Mouse (Mus musculus) forebrain, postnatal 0 days (tissue): ENCODE results near the gene Serpina3f. TPM values are rescaled to one million over a fixed set of nuclear protein-coding genes. Genes with fewer than 3 reads are reported as not detected.
A peak's percentile ranks its signal among the peaks of the same experiment; 100 is the strongest.

Experiments used
- ATAC-seq: fragments of 200-750 bp; cut with Nextera tagmentation; 2 replicates; pipeline ENCODE4 v1.8.0; 2017; ENCODE audit warnings: mild to moderate bottlenecking, moderate library complexity
- DNase-seq: peaks from one replicate; pipeline ENCODE4 v3.0.0-alpha.2; 2015
- H3K27ac ChIP-seq: fragments of 300-500 bp; sonication (generic); 2 replicates; pipeline ENCODE4 v1.5.1; 2014; ENCODE audit warnings: low read depth, mild to moderate bottlenecking, antibody characterized with exemption, low read length, moderate library complexity, mixed read lengths
- H3K27me3 ChIP-seq: fragments of 300-500 bp; sonication (generic); 2 replicates; pipeline ENCODE4 v1.6.1; 2014; ENCODE audit warnings: mild to moderate bottlenecking, low read length, mixed read lengths; ENCODE audit not compliant: insufficient read depth
- H3K36me3 ChIP-seq: fragments of 300-500 bp; sonication (generic); 2 replicates; pipeline ENCODE4 v1.6.1; 2014; ENCODE audit warnings: mild to moderate bottlenecking, moderate library complexity; ENCODE audit not compliant: insufficient read depth
- H3K4me1 ChIP-seq: fragments of 300-500 bp; sonication (generic); 2 replicates; pipeline ENCODE4 v1.6.1; 2014; ENCODE audit warnings: antibody characterized with exemption; ENCODE audit not compliant: insufficient read depth
- H3K4me2 ChIP-seq: fragments of 300-500 bp; sonication (generic); 2 replicates; pipeline ENCODE4 v1.6.1; 2014; ENCODE audit warnings: low read depth, mild to moderate bottlenecking, moderate library complexity
- H3K4me3 ChIP-seq: fragments of 300-500 bp; sonication (generic); 2 replicates; pipeline ENCODE4 v1.5.1; 2014; ENCODE audit warnings: low read depth, low read length, mixed read lengths
- H3K9ac ChIP-seq: fragments of 300-500 bp; sonication (generic); 2 replicates; pipeline ENCODE4 v1.6.1; 2014; ENCODE audit warnings: mild to moderate bottlenecking
- H3K9me3 ChIP-seq: fragments of 300-500 bp; sonication (generic); 2 replicates; pipeline ENCODE4 v1.6.1; 2016; ENCODE audit warnings: low read length
- CTCF ChIP-seq: sonication (generic); IDR thresholded peaks from 2 replicates; pipeline ENCODE4 v1.5.1; 2016; ENCODE audit warnings: antibody characterized with exemption, control low read depth, low read depth
- WGBS: fragments of 180-500 bp; shearing (Covaris S2); extraction: QIAGEN DNeasy Blood & Tissue Kit; methylation state at CpG from one replicate; pipeline ENCODE4 v1.1.7; 2014; 5-methylcytosine and 5-hydroxymethylcytosine counted together
- polyA plus RNA-seq: library from polyadenylated mRNA; unstranded; fragments of >200 nt; fragmentation: Nextera tagmentation; extraction: Ambion mirVana; gene quantifications from 2 replicates; pipeline ENCODE4 v1.2.1, GENCODE M21; 2015
- total RNA-seq: library from RNA; depleted of rRNA; stranded (reverse); fragments of >200 nt; gene quantifications from 2 replicates; pipeline ENCODE4 v1.2.3, GENCODE M21; 2014; rRNA removed

The Serpina3f gene
- total and polyA plus RNA-seq, 2 experiments from 2014 or later, result 0.12 TPM; not detected in 1

DNA sequence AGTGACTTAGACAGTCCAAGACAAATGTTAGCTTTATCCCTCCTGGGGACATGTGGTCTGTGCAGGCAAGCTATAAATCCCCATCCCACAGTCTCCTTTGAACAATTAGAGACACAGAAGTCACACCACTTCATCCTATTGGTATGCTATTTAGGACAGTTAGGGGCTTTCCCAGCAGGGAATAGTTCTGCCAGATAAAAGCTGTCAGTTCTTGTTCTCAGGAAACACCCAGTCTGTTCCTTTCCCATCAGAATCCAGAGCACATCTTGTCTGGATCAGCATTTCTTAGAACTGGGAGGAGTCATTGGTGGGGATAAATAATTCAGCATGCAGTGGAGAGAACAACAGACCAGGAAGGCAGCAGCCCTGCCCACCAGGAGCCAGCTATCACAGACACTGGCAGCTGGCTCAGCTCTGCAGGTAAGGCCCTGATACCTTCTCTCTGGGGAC is 33.2 kb downstream of the Serpina3f start:
- no peak for TF ChIP-seq CTCF
- Histone ChIP-seq H3K36me3 (no peaks in the 10 kb centered on the region), H3K27ac (no peak overlapping the region), H3K4me1 (no peaks in the 10 kb centered on the region), H3K27me3 (no peaks in the 10 kb centered on the region), H3K9ac (no peak overlapping the region), H3K9me3 (no peaks in the 10 kb centered on the region), H3K4me2 (no peak overlapping the region), H3K4me3 (no peak overlapping the region)
- peak; percentile 51; the same call in 1 of the 2 replicates for ATAC-seq
- no peak for DNase-seq

DNA sequence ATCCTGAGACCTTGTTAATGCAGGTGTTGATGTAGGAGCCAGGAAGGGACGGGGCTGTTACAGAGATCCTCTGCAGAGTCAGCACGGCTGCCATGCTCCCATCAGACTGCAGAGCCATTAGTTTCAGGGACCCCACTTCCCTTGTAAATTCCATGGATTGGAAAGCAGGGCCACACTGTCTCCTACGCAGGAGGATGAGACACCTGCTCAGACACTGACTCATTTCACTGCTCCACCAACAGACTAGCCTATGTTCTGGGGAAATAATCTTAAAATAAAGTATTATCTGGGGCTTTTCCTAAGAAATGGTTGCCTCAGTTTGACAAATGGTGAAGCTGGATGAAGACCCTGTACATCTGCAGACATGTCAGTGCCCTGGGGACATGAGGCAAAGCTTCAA is 33.9 kb downstream of the Serpina3f start:
- Histone ChIP-seq H3K27ac (no peak overlapping the region), H3K4me3 (no peak overlapping the region), H3K9ac (no peak overlapping the region), H3K4me1 (no peaks in the 10 kb centered on the region), H3K4me2 (no peak overlapping the region), H3K36me3 (no peaks in the 10 kb centered on the region), H3K9me3 (no peaks in the 10 kb centered on the region), H3K27me3 (no peaks in the 10 kb centered on the region)
- no peak for TF ChIP-seq CTCF
- 82% methylated on average over 3 of the region's 3 CpGs for WGBS
- DNase-seq, result no peak
- no peak for ATAC-seq

DNA sequence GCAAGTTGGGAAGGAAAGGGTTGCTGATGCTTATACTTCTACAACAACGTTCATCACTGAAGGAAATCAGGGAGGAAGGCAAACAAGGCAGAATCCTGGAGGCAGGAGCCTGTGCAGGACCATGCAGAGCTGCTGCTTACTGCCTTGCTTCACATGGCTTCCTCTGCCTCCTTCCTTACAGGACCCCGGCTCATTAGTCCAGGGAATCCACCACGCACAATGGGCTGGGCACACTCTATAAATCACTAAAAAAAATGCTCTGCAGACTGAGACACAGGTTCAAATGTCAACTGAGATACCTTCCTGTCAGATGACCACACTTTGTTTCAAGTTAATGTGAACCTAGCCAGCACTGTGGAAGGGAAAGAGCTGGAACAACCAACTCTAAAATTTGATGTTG is 46.7 kb downstream of the Serpina3f start:
- no peak overlapping the region for H3K9ac ChIP-seq
- TF ChIP-seq CTCF, result no peak
- H3K4me1 ChIP-seq, result no peaks in the 10 kb centered on the region
- H3K27me3 ChIP-seq, result no peaks in the 10 kb centered on the region
- no peaks in the 10 kb centered on the region for H3K36me3 ChIP-seq
- 62% methylated on average over 3 of the region's 3 CpGs for WGBS
- no peak for DNase-seq
- H3K4me3 ChIP-seq, result no peak overlapping the region
- no peak for ATAC-seq
- no peak overlapping the region for H3K27ac ChIP-seq
- no peaks in the 10 kb centered on the region for H3K9me3 ChIP-seq
- H3K4me2 ChIP-seq, result no peak overlapping the region

DNA sequence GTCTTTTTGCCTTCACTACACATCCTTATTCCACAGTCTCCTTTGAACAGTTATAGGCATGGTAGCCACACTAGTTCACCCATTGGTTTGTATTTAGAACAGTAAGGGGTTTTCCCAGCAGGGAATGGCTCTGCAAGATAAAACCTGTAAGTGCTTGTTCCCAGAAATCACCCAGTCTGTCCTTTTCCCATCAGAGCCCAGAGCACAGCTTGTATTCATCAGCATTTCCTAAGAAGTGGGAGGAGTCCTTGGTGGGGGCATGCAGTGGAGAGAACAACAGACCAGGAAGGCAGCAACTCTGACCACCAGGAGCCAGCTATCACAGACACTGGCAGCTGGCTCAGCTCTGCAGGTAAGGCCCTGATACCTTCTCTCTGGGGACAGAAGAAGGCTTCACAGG is 48.5 kb downstream of the Serpina3f start, which contains the start of gene Serpina3i:
Gene Serpina3i (plus strand): TSS at position 260 of the 400 bp plus-strand sequence.
- H3K4me1 ChIP-seq, result no peaks in the 10 kb centered on the region
- no peak within 1 kb of the TSS for H3K4me2 ChIP-seq
- H3K9me3 ChIP-seq, result no peaks in the 10 kb centered on the region
- H3K27ac ChIP-seq, result no peak within 1 kb of the TSS
- no peak within 1 kb of the TSS for H3K9ac ChIP-seq
- H3K27me3 ChIP-seq, result no peaks in the 10 kb centered on the region
- DNase-seq (no peak), ATAC-seq (no peak)
- TF ChIP-seq CTCF, result no peak
- H3K36me3 ChIP-seq, result no peaks in the 10 kb centered on the region
- H3K4me3 ChIP-seq, result no peak within 1 kb of the TSS

DNA sequence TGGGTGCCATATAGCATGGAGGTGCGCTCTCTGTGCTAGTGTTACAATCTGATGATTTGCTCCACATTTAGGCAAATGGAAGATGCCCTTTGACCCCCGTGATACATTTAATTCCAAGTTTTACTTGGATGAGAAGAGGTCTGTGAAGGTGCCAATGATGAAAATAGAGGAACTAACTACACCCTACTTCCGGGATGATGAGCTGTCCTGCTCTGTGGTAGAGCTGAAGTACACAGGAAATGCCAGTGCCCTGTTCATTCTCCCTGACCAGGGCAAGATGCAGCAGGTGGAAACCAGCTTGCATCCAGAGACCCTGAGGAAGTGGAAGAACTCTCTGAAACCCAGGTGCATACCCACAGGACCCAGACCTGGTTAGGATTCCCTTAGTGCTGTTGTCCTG is 52.0 kb downstream of the Serpina3f start:
- ATAC-seq (no peak), DNase-seq (no peak)
- 84% methylated on average over 3 of the region's 3 CpGs for WGBS

More for the DNA sequence above, 52.0 kb downstream of the Serpina3f start:
- TF ChIP-seq CTCF, result no peak
- Histone ChIP-seq H3K27me3 (no peaks in the 10 kb centered on the region), H3K36me3 (no peaks in the 10 kb centered on the region), H3K9me3 (no peaks in the 10 kb centered on the region), H3K4me3 (no peak overlapping the region), H3K4me2 (no peak overlapping the region), H3K9ac (no peak overlapping the region), H3K4me1 (no peaks in the 10 kb centered on the region), H3K27ac (no peak overlapping the region)

Other genes starting within 250 kb of the Serpina3f start
- not detected in 2 replicates for gene Serpina11, start 224.6 kb upstream of the Serpina3f start, total RNA-seq
- gene Serpina11, start 224.6 kb upstream of the Serpina3f start, polyA plus RNA-seq, result not detected in 2 replicates
- 0.38 TPM in 1 of 2 replicates, not detected in the other for gene Serpina9, start 200.8 kb upstream of the Serpina3f start, total RNA-seq
- gene Serpina9, start 200.8 kb upstream of the Serpina3f start, polyA plus RNA-seq, result 0.15 and 0.23 TPM in 2 replicates
- not detected in 2 replicates for gene Serpina12, start 170.1 kb upstream of the Serpina3f start, total RNA-seq
- gene Serpina12, start 170.1 kb upstream of the Serpina3f start, polyA plus RNA-seq, result not detected in 2 replicates
- gene Serpina5, start 113.4 kb upstream of the Serpina3f start, total RNA-seq, result not detected in 2 replicates
- gene Serpina5, start 113.4 kb upstream of the Serpina3f start, polyA plus RNA-seq, result not detected in 2 replicates
- not detected in 2 replicates for gene Serpina3a, start 101.8 kb upstream of the Serpina3f start, total RNA-seq
- not detected in 2 replicates for gene Serpina3a, start 101.8 kb upstream of the Serpina3f start, polyA plus RNA-seq
- 0.08 TPM in 1 of 2 replicates, not detected in the other for gene Serpina3b, start 86.5 kb upstream of the Serpina3f start, total RNA-seq
- gene Serpina3b, start 86.5 kb upstream of the Serpina3f start, polyA plus RNA-seq, result not detected in 2 replicates
- gene Serpina3c, start 60.7 kb upstream of the Serpina3f start, total RNA-seq, result not detected in 2 replicates
- gene Serpina3c, start 60.7 kb upstream of the Serpina3f start, polyA plus RNA-seq, result not detected in 2 replicates
- gene Serpina3g, start 21.7 kb downstream of the Serpina3f start, total RNA-seq, result 0.15 and 0.43 TPM in 2 replicates
- gene Serpina3g, start 21.7 kb downstream of the Serpina3f start, polyA plus RNA-seq, result 0.47 and 0.48 TPM in 2 replicates
- gene Serpina3i, start 48.6 kb downstream of the Serpina3f start, total RNA-seq, result 0.10 TPM in 1 of 2 replicates, not detected in the other
- gene Serpina3i, start 48.6 kb downstream of the Serpina3f start, polyA plus RNA-seq, result not detected in 2 replicates
- not detected in 2 replicates for gene Serpina3j, start 100.0 kb downstream of the Serpina3f start, total RNA-seq
- not detected in 2 replicates for gene Serpina3j, start 100.0 kb downstream of the Serpina3f start, polyA plus RNA-seq
- gene Serpina3k, start 123.9 kb downstream of the Serpina3f start, total RNA-seq, result not detected in 2 replicates
- not detected in 2 replicates for gene Serpina3k, start 123.9 kb downstream of the Serpina3f start, polyA plus RNA-seq
- not detected in 2 replicates for gene Serpina3m, start 123.9 kb downstream of the Serpina3f start, total RNA-seq
- gene Serpina3m, start 123.9 kb downstream of the Serpina3f start, polyA plus RNA-seq, result not detected in 2 replicates
- gene Serpina3n, start 192.2 kb downstream of the Serpina3f start, total RNA-seq, result 3.8 and 4.2 TPM in 2 replicates
- 1.6 and 3.3 TPM in 2 replicates for gene Serpina3n, start 192.2 kb downstream of the Serpina3f start, polyA plus RNA-seq